Mouse (Mus musculus): ENCODE data around the gene Nup153.

DNA sequence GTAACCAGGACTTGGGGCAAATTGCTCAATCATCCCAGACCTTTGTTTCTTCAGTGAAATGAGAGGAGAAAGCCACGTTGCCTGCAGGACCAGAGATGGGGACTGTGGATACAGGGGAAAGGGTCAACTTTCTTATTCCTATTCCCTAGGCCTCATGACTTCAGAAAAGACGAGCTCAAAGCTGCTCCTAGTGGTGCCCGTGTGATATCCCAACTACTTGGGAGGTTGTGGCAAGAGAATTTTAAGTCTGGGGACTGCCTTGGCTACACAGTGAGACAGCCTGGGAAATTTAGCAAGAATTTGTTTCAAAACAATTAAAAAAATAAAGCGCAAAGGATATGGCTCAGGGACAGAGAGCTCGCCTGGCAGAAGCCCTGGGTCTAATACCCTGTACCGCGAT, 30.2 kb upstream of the Nup153 start:
- TF ChIP-seq CTCF (IDR thresholded peaks at IDR 0.05; ENCODE audit: borderline replicate concordance, extremely low read depth, insufficient read depth, insufficient read length) (no peak), POLR2A (IDR thresholded peaks at IDR 0.05; ENCODE audit: borderline replicate concordance, extremely low read depth, insufficient read depth, insufficient read length, poor library complexity, severe bottlenecking) (no peak)

Measured in brain, embryonic 14.5 days (tissue).